Mouse (Mus musculus): ENCODE results near the gene Flnb. TPM values are rescaled to one million over a fixed set of nuclear protein-coding genes. Genes with fewer than 3 reads are reported as not detected.

Gene Flnb
- polyA plus RNA-seq (2014; fragmentation: Illumina TruSeq; extraction: RNeasy Lipid Tissue Mini Kit (QIAGEN cat#74804)), result 4.8 TPM

DNA sequence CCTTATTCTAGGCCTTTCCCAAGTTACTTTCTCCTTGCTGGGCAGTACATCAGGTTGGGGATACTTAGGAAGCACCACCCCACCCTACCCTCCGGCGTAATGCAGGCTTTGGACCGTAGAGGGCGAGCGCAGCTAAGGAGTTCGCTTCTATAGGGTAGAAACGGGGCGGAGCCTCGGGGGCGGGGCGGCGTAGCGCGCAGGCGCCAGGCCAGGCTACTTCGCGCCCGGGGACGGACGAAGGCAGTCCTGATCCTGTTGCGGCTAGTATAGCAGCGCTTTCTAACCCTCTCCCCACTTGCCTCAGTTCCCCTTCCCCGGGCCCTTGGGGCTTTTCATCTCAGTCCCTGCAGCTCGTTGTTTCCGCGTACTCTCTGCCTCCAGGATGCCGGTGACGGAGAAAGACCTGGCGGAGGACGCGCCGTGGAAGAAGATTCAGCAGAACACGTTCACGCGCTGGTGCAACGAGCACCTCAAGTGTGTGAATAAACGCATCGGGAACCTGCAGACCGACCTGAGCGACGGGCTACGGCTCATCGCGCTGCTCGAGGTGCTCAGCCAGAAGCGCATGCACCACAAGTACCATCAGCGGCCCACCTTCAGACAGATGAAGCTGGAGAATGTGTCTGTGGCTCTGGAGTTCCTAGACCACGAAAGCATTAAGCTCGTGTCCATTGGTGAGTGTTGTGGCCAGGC lies at the start of gene Flnb:
Gene Flnb (plus strand): TSS at position 188 of the 693 bp plus-strand sequence.

DNA sequence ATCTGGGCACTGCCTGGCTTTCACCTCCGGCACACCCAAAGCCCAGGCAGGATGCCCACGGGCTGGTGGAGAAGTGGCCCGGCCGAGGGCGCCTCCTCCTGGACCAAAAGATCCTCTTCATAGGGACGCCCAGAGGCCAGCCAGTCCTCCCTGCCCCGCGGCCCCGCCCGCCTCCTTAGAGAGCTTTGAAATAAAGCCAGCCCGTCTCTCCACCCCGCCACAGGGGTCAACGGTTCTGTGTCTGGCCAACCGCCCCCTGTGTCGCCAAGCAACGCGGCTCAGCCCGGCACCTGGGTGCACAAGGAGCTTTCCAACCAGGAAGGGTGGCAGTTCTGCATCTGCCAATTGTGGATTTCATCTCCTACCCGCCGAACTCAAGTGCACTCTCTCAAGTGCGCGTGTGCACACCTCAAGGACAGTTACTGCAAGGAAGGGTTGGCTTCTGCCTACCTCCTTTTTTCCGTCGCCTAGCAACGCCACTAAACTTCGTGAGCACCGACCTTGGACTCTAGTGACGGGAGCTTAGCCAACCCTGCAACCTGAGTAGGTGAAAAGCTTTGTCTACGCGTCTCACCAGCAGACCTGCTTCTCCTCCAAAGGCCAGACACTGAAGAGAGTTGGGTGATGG lies 26.1 kb upstream of the Flnb start, which contains the start of gene Gm26661:
Gene Gm26661 (plus strand): TSS at position 56 of the 628 bp plus-strand sequence.

DNA sequence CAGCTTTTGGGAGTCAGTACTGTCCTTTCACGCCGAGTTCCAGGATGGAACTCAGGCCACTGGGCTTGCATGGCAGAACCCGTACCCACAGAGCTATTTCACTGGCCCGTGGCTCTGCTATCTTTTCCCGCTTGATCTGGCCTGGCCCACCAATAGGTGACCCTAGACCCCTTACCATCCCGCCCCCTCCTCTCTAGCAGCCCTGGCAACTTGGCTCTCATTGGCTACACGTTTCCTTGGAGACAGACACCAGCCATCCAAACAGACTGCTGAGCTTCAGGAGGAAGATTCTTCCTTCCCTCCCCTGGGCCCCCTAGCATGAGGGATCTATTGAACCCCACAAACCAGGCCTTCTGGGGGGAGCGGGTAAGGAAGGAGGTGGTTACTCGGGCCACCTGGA lies 139.3 kb downstream of the Flnb start, which contains the start of gene Gm45521:
Gene Gm45521 (plus strand): TSS at position 240 of the 400 bp plus-strand sequence.

DNA sequence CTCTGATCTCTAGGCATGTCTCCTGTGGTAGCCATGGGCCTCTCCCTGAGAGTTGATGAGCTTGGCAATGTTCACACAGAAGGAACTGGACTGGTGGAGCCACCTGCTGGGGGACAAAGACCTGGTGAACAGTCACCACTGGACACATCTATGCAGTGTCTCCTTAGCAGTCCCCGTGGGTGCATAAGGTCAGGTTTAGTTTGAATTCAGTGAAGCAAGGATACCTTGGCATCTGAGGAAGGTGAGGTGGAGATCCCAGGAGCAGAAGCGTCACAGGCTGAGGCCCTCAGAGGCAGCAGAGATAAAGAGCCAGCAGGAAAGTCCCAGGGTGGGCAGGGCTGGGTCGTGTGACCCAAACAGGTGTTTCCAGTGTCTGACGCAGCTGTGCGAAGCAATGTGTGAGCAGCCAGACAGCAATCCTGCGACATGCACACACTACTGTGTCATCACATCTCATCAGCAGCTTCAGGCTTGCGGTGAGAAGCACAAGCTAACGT lies 176.6 kb downstream of the Flnb start, which contains the start of gene Dnase1l3:
Gene Dnase1l3 (minus strand): TSS at position 303 of the 497 bp plus-strand sequence.

Other genes starting within 250 kb of the Flnb start
- gene Gm3558, start 249.4 kb upstream of the Flnb start, polyA plus RNA-seq (2014; fragmentation: Illumina TruSeq; extraction: RNeasy Lipid Tissue Mini Kit (QIAGEN cat#74804)), result 0.54 TPM
- gene Gm10338, start 222.4 kb upstream of the Flnb start, polyA plus RNA-seq (2014; fragmentation: Illumina TruSeq; extraction: RNeasy Lipid Tissue Mini Kit (QIAGEN cat#74804)), result not detected
- not detected for gene Gm10128, start 174.0 kb upstream of the Flnb start, polyA plus RNA-seq (2014; fragmentation: Illumina TruSeq; extraction: RNeasy Lipid Tissue Mini Kit (QIAGEN cat#74804))
- not detected for gene Gm26661, start 26.4 kb upstream of the Flnb start, polyA plus RNA-seq (2014; fragmentation: Illumina TruSeq; extraction: RNeasy Lipid Tissue Mini Kit (QIAGEN cat#74804))
- not detected for gene Gm45521, start 139.3 kb downstream of the Flnb start, polyA plus RNA-seq (2014; fragmentation: Illumina TruSeq; extraction: RNeasy Lipid Tissue Mini Kit (QIAGEN cat#74804))
- 0.31 TPM for gene Dnase1l3, start 176.6 kb downstream of the Flnb start, polyA plus RNA-seq (2014; fragmentation: Illumina TruSeq; extraction: RNeasy Lipid Tissue Mini Kit (QIAGEN cat#74804))
- 13.7 TPM for gene Abhd6, start 184.9 kb downstream of the Flnb start, polyA plus RNA-seq (2014; fragmentation: Illumina TruSeq; extraction: RNeasy Lipid Tissue Mini Kit (QIAGEN cat#74804))